Mouse (Mus musculus) urinary bladder, postnatal 25 days (tissue): ENCODE data around the gene Dnaja3.
A peak's percentile ranks its signal among the peaks of the same experiment; 100 is the strongest.
"Not testable (repeated sequence)": the region's sequence is repeated elsewhere in the genome, so short reads cannot be mapped to it uniquely, and the experiment has no call there.

Source experiments
- DNase-seq: peaks from one replicate; pipeline ENCODE4 v3.0.0; 2022; ENCODE audit warnings: low spot score

The Dnaja3 gene

GRCm38 (mm10) chr16:4725266-4725665, 85.5 kb downstream of the Dnaja3 start:
- DNase-seq = no peak

DNA sequence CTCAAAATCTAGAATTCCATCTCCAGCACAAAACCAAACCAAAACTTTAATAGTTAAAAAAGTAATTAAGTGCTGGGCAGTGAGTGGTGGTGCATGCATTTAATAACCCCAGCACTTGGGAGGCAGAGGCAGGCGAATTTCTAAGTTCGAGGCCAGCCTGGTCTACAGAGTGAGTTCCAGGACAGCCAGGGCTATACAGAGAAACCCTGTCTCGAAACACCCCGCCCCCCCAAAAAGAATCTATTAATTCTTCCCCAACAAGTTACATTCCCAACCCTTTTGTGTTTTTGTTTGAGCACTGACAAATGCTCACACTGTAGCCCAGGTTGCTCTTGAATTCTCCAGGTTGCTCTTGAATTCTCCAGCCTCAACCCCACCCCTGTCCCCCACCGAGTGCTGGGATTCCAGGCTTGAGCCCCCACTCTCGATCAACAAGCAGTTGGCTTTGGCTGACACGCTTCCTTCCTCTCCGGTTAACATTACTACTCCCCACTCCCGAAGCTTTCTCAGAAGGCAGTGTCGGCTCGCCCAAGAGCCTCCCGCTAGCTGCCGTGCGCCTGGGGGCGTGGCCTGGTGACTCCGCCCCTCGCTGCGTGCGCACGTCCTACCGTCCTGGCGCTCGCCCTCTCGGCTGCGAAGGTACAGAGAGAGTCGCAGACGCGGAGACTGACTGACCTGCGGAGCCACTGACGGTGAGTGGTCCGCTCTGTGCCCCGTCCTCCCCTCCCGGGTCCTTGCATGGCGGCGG, 86.2 kb downstream of the Dnaja3 start, which contains the start of gene Hmox2:
Hmox2 (plus strand) TSS at position 582 of the 748 bp plus-strand sequence.
- peak; percentile 96 for DNase-seq

- DNase-seq = no peak
Measured at GRCm38 (mm10) chr16:4726528-4727128, 86.8 kb downstream of the Dnaja3 start.

DNA sequence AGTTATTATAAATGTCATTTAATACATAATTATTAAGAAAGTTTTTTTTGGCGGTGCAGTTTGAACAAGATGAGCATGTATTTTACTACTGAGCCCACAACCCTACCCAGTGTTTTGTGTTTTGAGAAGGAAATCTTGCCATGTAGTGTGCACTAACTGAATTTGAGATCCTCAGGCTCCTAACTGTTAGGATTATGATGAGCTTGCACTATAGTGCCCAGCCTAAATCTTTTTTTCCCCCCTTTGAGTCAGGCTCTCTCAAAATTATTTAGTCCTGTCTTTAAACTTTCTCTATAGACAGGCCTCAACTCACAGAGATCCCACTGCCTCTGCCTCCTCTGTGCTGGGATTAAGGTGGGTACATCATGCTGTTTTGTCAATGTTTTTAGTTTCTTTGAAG, 87.7 kb downstream of the Dnaja3 start:
- DNase-seq = no peak

DNA sequence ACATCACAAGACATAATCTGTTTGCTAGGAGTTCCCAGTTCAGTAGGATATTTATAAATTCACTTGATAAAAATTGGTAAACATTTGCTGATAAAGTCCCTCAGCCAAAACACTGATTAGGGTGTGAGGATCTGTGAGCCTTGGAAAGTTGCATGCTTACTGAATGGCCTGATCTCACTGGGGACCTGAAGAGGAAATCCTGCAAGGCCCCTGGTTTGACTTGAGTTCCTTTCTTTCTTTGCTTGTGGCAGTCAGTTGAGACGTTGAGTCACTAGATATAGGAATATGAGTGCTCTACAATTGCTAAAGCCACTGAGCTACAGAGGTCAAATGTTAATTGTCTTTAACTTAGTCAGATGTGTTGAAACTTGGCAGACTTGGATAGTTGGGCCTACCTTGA, 88.2 kb downstream of the Dnaja3 start:
- DNase-seq = no peak

GRCm38 (mm10) chr16:4730776-4731358, 91.1 kb downstream of the Dnaja3 start:
- no peak for DNase-seq

GRCm38 (mm10) chr16:4736262-4736661, 96.5 kb downstream of the Dnaja3 start:
- DNase-seq = no peak

GRCm38 (mm10) chr16:4739994-4740393, 100.2 kb downstream of the Dnaja3 start:
- no peak for DNase-seq

DNA sequence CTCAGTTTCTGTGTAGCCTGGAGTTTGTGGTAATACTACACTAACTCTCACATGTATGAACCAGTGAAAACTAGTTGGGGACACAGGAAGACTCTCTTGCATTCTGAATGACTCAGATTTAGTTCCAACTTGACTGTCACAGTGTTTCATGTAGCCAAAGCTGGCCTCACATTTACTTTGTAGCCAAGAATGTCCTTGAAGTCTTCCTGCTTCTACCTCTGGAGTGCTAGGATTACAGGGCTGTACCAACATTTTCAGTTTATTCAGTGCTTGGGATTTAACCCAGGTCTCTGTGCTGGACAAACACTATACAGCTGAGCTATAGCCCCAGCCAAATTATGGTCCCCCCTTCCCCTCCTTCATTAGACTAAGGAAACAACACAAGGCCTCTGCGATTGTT, 102.4 kb downstream of the Dnaja3 start:
- no peak for DNase-seq

- no peak for DNase-seq
Measured at GRCm38 (mm10) chr16:4752155-4752554, 112.4 kb downstream of the Dnaja3 start.

- DNase-seq = no peak
Measured at GRCm38 (mm10) chr16:4754045-4754444, 114.3 kb downstream of the Dnaja3 start.

GRCm38 (mm10) chr16:4756660-4757335, 117.0 kb downstream of the Dnaja3 start:
- DNase-seq = not testable (repeated sequence)
